Mouse (Mus musculus): ENCODE results near the gene Commd3. TPM values are rescaled to one million over a fixed set of nuclear protein-coding genes. Genes with fewer than 3 reads are reported as not detected.

Gene Commd3
- total RNA-seq, 2 experiments from 2014 or later: 44.7 to 54.1 TPM

- ATAC-seq (replicated peaks; ENCODE audit: low FRiP score, poor library complexity, severe bottlenecking): no peak
These were observed 14.8 kb downstream of the Commd3 start for GRCm38 (mm10) chr2:18686826-18687519.

GRCm38 (mm10) chr2:18687671-18688170, 15.5 kb downstream of the Commd3 start:
- ATAC-seq (replicated peaks; ENCODE audit: low FRiP score, poor library complexity, severe bottlenecking): no peak

GRCm38 (mm10) chr2:18688286-18688685, 16.1 kb downstream of the Commd3 start:
- ATAC-seq (replicated peaks; ENCODE audit: low FRiP score, poor library complexity, severe bottlenecking): no peak

GRCm38 (mm10) chr2:18688708-18689063, 16.5 kb downstream of the Commd3 start:
- no peak for ATAC-seq (replicated peaks; ENCODE audit: low FRiP score, poor library complexity, severe bottlenecking)

GRCm38 (mm10) chr2:18689064-18689921, 17.1 kb downstream of the Commd3 start:
- no peak for ATAC-seq (replicated peaks; ENCODE audit: low FRiP score, poor library complexity, severe bottlenecking)

GRCm38 (mm10) chr2:18690055-18690691, 18.0 kb downstream of the Commd3 start:
- no peak for ATAC-seq (replicated peaks; ENCODE audit: low FRiP score, poor library complexity, severe bottlenecking)

- ATAC-seq (replicated peaks; ENCODE audit: low FRiP score, poor library complexity, severe bottlenecking): no peak
These were observed 18.6 kb downstream of the Commd3 start for GRCm38 (mm10) chr2:18690756-18691155.

- no peak for ATAC-seq (replicated peaks; ENCODE audit: low FRiP score, poor library complexity, severe bottlenecking)
These were observed 19.8 kb downstream of the Commd3 start for GRCm38 (mm10) chr2:18692031-18692430.

- no peak for ATAC-seq (replicated peaks; ENCODE audit: low FRiP score, poor library complexity, severe bottlenecking)
These were observed 20.4 kb downstream of the Commd3 start for GRCm38 (mm10) chr2:18692548-18692947.

- ATAC-seq (replicated peaks; ENCODE audit: low FRiP score, poor library complexity, severe bottlenecking): no peak
These were observed 21.3 kb downstream of the Commd3 start for GRCm38 (mm10) chr2:18693491-18693870.

- ATAC-seq (replicated peaks; ENCODE audit: low FRiP score, poor library complexity, severe bottlenecking): no peak
These were observed 21.9 kb downstream of the Commd3 start, which contains the start of gene Spag6 for GRCm38 (mm10) chr2:18693871-18694610. Spag6 (plus strand) TSS chr2:18694032.

GRCm38 (mm10) chr2:18694611-18694950, 22.4 kb downstream of the Commd3 start:
- no peak for ATAC-seq (replicated peaks; ENCODE audit: low FRiP score, poor library complexity, severe bottlenecking)

GRCm38 (mm10) chr2:18695163-18695562, 23.0 kb downstream of the Commd3 start:
- ATAC-seq (replicated peaks; ENCODE audit: low FRiP score, poor library complexity, severe bottlenecking): no peak

- no peak for ATAC-seq (replicated peaks; ENCODE audit: low FRiP score, poor library complexity, severe bottlenecking)
These were observed 23.5 kb downstream of the Commd3 start for GRCm38 (mm10) chr2:18695629-18696150.

- no peak for ATAC-seq (replicated peaks; ENCODE audit: low FRiP score, poor library complexity, severe bottlenecking)
These were observed 25.5 kb downstream of the Commd3 start for GRCm38 (mm10) chr2:18697591-18698244.

GRCm38 (mm10) chr2:18698663-18699385, 26.6 kb downstream of the Commd3 start:
- no peak for ATAC-seq (replicated peaks; ENCODE audit: low FRiP score, poor library complexity, severe bottlenecking)

- no peak for ATAC-seq (replicated peaks; ENCODE audit: low FRiP score, poor library complexity, severe bottlenecking)
These were observed 27.3 kb downstream of the Commd3 start for GRCm38 (mm10) chr2:18699401-18699990.

- no peak for ATAC-seq (replicated peaks; ENCODE audit: low FRiP score, poor library complexity, severe bottlenecking)
These were observed 38.2 kb downstream of the Commd3 start for GRCm38 (mm10) chr2:18710356-18710755.
